Mouse (Mus musculus) liver, embryonic 14.5 days (tissue): Measurements from ENCODE around the gene Myo18b. TPM values are rescaled to one million over a fixed set of nuclear protein-coding genes. Genes with fewer than 3 reads are reported as not detected.

Experiments used
- ATAC-seq: fragments of 200-750 bp; cut with Nextera tagmentation; 2 replicates; pipeline ENCODE4 v1.8.0; 2017; ENCODE audit warnings: moderate number of reproducible peaks, mild to moderate bottlenecking, moderate library complexity; ENCODE audit not compliant: insufficient read depth
- DNase-seq, 3 experiments: peaks; one replicate each; pipeline ENCODE4 v3.0.0-alpha.2; 2012 to 2013; ENCODE audit warnings: low read depth in 3 of 3, low spot score in 3 of 3
- H3K27ac ChIP-seq: fragments of 300-500 bp; sonication (generic); 2 replicates; pipeline ENCODE4 v1.5.1; 2014; ENCODE audit warnings: moderate library complexity, mild to moderate bottlenecking, control low read depth, inconsistent platforms
- H3K27me3 ChIP-seq: fragments of 300-500 bp; sonication (generic); 2 replicates; pipeline ENCODE4 v1.6.1; 2014; ENCODE audit warnings: mild to moderate bottlenecking, low read length, moderate library complexity; ENCODE audit not compliant: control insufficient read depth, insufficient read depth
- H3K36me3 ChIP-seq: fragments of 300-500 bp; sonication (generic); replicated peaks from 2 replicates; pipeline ENCODE4 v1.6.1; 2014; ENCODE audit warnings: low read depth; ENCODE audit not compliant: control insufficient read depth, insufficient read depth
- H3K4me1 ChIP-seq, 2 experiments: fragments of 200-500 bp in 1 of 2; fragments of 300-500 bp in 1 of 2; sonication (generic) in 1 of 2; replicated peaks; 2 replicates each; pipeline ENCODE4 v1.6.1; 2012 to 2014; ENCODE audit warnings: antibody characterized with exemption in 1 of 2, inconsistent platforms in 1 of 2, low read length in 1 of 2; ENCODE audit not compliant: control insufficient read depth in 2 of 2, insufficient read depth in 2 of 2
- H3K4me2 ChIP-seq: fragments of 300-500 bp; sonication (generic); 2 replicates; pipeline ENCODE4 v1.6.1; 2014; ENCODE audit warnings: low read depth, mild to moderate bottlenecking, control low read depth, moderate library complexity
- H3K4me3 ChIP-seq, 2 experiments: fragments of 200-500 bp in 1 of 2; fragments of 300-500 bp in 1 of 2; sonication (generic) in 1 of 2; 2 replicates each; pipeline ENCODE4 v1.5.1; 2012 to 2014; ENCODE audit warnings: low read depth in 2 of 2, low read length in 2 of 2, mild to moderate bottlenecking in 2 of 2, control low read depth in 1 of 2, inconsistent platforms in 1 of 2, moderate library complexity in 1 of 2; ENCODE audit not compliant: insufficient read depth in 1 of 2
- H3K9ac ChIP-seq: fragments of 300-500 bp; sonication (generic); replicated peaks from 2 replicates; pipeline ENCODE4 v1.6.1; 2014; ENCODE audit warnings: mild to moderate bottlenecking, control low read depth, moderate library complexity
- H3K9me3 ChIP-seq: fragments of 300-500 bp; sonication (generic); 2 replicates; pipeline ENCODE4 v1.6.1; 2016; ENCODE audit warnings: low read length, mixed read lengths; ENCODE audit not compliant: control insufficient read depth
- CTCF ChIP-seq: IDR thresholded peaks from 2 replicates; pipeline ENCODE4 v1.5.1; 2016; ENCODE audit warnings: antibody characterized with exemption, low read depth, control low read depth
- EP300 ChIP-seq: IDR thresholded peaks from 2 replicates; pipeline ENCODE4 v1.6.1; 2016; ENCODE audit warnings: antibody characterized with exemption, low read depth
- WGBS: fragments of 180-500 bp; shearing (Covaris S2); extraction: QIAGEN DNeasy Blood & Tissue Kit; methylation state at CpG from one replicate; pipeline ENCODE4 v1.1.7; 2014; ENCODE audit not compliant: insufficient replicate concordance; 5-methylcytosine and 5-hydroxymethylcytosine counted together
- polyA plus RNA-seq, 2 experiments: library from polyadenylated mRNA; depleted of rRNA in 1 of 2; stranded (reverse) in 1 of 2; unstranded in 1 of 2; fragments of >200 nt; fragmentation: Nextera tagmentation in 1 of 2; extraction: Ambion mirVana in 1 of 2; gene quantifications; 2 replicates each; pipeline versions ENCODE4 v1.2.1 to v1.2.3; 2012 to 2014

Myo18b gene
- polyA plus RNA-seq, 2 experiments = 0.02 TPM; not detected in 1

DNA sequence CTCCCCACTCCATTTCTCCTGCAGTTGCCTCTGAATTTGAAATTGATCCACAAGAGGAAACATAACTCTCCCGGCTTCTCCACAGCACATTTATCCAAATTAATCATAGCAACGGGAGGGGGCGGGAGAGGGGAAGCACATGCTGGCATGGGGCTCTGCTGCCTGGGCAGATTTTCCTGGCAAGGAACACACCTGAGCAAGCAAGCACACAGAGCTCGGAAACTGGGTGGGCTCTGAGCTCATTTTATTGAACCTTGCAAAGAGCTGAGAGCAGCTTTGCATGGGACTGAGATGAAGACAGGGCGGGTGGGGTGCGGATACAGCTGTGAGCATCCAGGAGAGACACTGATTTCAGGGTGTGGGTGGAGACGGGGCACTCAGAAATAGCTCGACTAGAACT is 229.0 kb downstream of the Myo18b start:
- ATAC-seq = no peak
- TF ChIP-seq EP300 = no peak
- TF ChIP-seq CTCF = no peak
- Histone ChIP-seq H3K9me3 (no peaks in the 10 kb centered on the region), H3K27me3 (no peaks in the 10 kb centered on the region), H3K4me1 (no peaks in the 10 kb centered on the region), H3K36me3 (no peaks in the 10 kb centered on the region), H3K4me3 (no peak overlapping the region), H3K4me2 (no peak overlapping the region), H3K27ac (no peak overlapping the region), H3K9ac (no peak overlapping the region)
- no peak for DNase-seq
- WGBS = 57% methylated on average over 8 of the region's 8 CpGs

DNA sequence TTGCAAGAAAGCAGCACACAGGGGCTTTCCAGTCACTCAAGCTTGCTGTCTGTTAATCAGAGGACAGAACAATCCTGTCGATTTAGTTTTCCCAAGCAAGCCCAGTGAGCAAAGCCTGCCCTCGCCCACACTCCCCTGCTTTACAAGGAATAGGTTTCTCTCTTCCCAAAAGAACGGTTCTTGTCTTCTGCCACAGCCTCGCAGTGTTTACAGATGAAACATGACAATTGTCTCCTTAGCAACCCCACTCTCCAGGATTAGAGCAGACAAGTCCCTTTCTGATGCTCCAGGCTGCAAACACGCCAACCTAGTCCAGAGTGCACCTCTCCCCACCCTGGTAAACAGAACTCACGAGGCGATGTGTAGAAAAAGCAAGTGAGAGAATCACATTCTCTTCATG is 230.5 kb downstream of the Myo18b start:
- Histone ChIP-seq H3K9me3 (no peaks in the 10 kb centered on the region), H3K4me1 (no peaks in the 10 kb centered on the region), H3K4me3 (no peak overlapping the region), H3K27me3 (no peaks in the 10 kb centered on the region), H3K36me3 (no peaks in the 10 kb centered on the region), H3K9ac (no peak overlapping the region), H3K27ac (no peak overlapping the region), H3K4me2 (no peak overlapping the region)
- ATAC-seq (no peak), DNase-seq (no peak)
- TF ChIP-seq CTCF = no peak
- no peak for TF ChIP-seq EP300
- WGBS = 47% methylated on average over 7 of the region's 7 CpGs

DNA sequence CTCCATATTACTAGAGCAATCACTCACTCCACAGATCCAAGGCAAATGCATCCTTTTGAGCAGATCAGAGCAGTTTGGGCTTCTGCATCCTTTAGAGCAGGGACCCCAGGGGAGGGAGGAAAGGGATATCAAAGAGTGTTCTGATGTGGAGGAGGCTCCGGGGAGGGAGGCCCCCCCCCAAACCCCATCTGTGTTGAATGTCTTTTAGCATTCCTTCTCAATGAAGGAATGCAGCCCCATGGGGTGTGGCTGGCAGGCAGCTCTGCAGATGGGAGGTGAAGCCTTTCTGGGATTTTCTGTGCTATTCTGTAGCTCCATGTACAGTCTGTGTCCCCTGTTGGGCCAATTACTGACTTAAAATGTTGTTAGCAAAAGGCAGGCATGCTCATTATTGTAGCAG is 232.5 kb downstream of the Myo18b start:
- no peak overlapping the region for H3K27ac ChIP-seq
- H3K36me3 ChIP-seq = no peaks in the 10 kb centered on the region
- H3K4me1 ChIP-seq = no peaks in the 10 kb centered on the region
- TF ChIP-seq EP300 (no peak), CTCF (no peak)
- ATAC-seq (no peak), DNase-seq (no peak)
- 20% methylated on average over 1 of the region's 1 CpGs for WGBS
- H3K4me3 ChIP-seq = no peak overlapping the region
- H3K9me3 ChIP-seq = no peaks in the 10 kb centered on the region
- H3K27me3 ChIP-seq = no peaks in the 10 kb centered on the region
- H3K4me2 ChIP-seq = no peak overlapping the region
- no peak overlapping the region for H3K9ac ChIP-seq

DNA sequence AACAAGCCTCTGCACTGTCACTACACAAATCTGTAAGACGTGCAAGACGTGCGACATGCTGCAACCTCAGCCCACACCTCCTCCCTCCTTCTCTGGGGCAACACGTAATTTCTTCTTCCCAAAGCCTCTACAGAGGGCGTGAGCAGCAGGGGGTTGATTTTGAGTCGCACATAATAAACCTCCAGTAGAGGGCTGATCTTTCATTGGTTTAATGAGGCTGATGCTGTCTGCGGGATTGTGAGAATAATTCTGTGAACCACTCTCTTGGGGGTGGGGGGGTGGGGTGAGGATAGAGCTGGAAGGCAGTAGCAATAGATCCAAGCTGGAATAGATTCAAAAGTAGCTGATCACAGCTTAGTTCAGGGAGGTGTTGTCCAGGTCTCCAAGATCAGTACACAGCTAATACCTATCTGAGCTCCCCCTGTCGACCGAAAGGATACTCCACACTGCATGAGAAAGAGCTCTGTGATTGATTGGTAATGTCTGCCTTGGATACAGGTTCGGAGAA is 235.2 kb downstream of the Myo18b start:
- TF ChIP-seq EP300 (no peak), CTCF (no peak)
- WGBS = 39% methylated on average over 10 of the region's 10 CpGs
- Histone ChIP-seq H3K9ac (no peak overlapping the region), H3K4me1 (no peaks in the 10 kb centered on the region), H3K27ac (no peak overlapping the region), H3K4me3 (no peak overlapping the region), H3K4me2 (no peak overlapping the region), H3K27me3 (no peaks in the 10 kb centered on the region; the same call in 1 of the 2 replicates), H3K36me3 (no peaks in the 10 kb centered on the region), H3K9me3 (no peaks in the 10 kb centered on the region)
- DNase-seq (no peak), ATAC-seq (no peak)

DNA sequence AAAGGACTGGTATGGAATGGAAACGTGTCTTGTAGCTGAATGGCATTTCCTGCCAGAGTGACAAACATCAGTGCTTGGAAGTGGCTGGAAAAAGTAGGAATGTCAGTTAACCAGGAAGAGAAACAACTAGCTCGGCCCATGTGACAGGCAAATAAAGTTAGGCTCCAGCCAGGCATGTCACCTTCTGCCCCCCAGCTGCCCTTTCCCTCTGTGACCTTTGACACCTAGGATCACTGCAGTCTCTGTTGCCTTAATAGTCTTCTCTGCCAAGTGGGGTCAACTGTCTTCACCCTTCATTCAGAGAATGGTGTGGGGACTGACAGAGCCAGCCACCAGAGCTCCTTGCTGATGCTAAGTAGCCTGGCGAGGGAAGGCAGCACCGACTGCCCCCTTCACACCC is 236.9 kb downstream of the Myo18b start:
- ATAC-seq (no peak), DNase-seq (no peak)
- H3K4me3 ChIP-seq = no peak overlapping the region
- H3K4me2 ChIP-seq = no peak overlapping the region
- H3K9ac ChIP-seq = no peak overlapping the region
- H3K27ac ChIP-seq = no peak overlapping the region
- 18% methylated on average over 4 of the region's 4 CpGs for WGBS
- H3K9me3 ChIP-seq = no peaks in the 10 kb centered on the region
- no peaks in the 10 kb centered on the region for H3K36me3 ChIP-seq
- no peaks in the 10 kb centered on the region for H3K4me1 ChIP-seq
- H3K27me3 ChIP-seq = peaks cover 3% of the 10 kb centered on the region
- no peak for TF ChIP-seq EP300
- no peak for TF ChIP-seq CTCF
